Mouse (Mus musculus): Measurements from ENCODE around the gene Rreb1. TPM values are rescaled to one million over a fixed set of nuclear protein-coding genes. Genes with fewer than 3 reads are reported as not detected.
A peak's percentile ranks its signal among the peaks of the same experiment; 100 is the strongest.

The Rreb1 gene
- polyA plus RNA-seq, 1 experiment from 2014 or later: 5.3 TPM

GRCm38 (mm10) chr13:37958498-37959238 is 180.5 kb downstream of the Rreb1 start:
- no peaks in the 10 kb centered on the region for H3K36me3 ChIP-seq (replicated peaks)
- WGBS: 89% methylated on average over 18 of the region's 18 CpGs

GRCm38 (mm10) chr13:37959239-37959907 is 181.2 kb downstream of the Rreb1 start:
- WGBS: 77% methylated on average over 15 of the region's 15 CpGs
- no peak for ATAC-seq (ENCODE audit: low FRiP score)
- Histone ChIP-seq H3K36me3 (replicated peaks) (no peaks in the 10 kb centered on the region), H3K9ac (no peak overlapping the region), H3K9me3 (0 out of 2 replicates have a peak, but pooled peaks cover 3% of the 10 kb centered on the region), H3K4me2 (no peak overlapping the region), H3K27ac (no peak overlapping the region), H3K27me3 (peaks cover 8% of the 10 kb centered on the region), H3K4me3 (replicated peaks) (no peak overlapping the region), H3K4me1 (peaks cover 8% of the 10 kb centered on the region)

More at GRCm38 (mm10) chr13:37958498-37959238, 180.5 kb downstream of the Rreb1 start:
- no peak overlapping the region for H3K9ac ChIP-seq
- no peak overlapping the region for H3K4me3 ChIP-seq (replicated peaks)
- no peak overlapping the region for H3K4me2 ChIP-seq
- ATAC-seq (ENCODE audit: low FRiP score): no peak
- H3K9me3 ChIP-seq: 0 out of 2 replicates have a peak, but pooled peaks cover 3% of the 10 kb centered on the region
- H3K27me3 ChIP-seq: peaks cover under 1% of the 10 kb centered on the region
- peaks cover 1% of the 10 kb centered on the region for H3K4me1 ChIP-seq
- H3K27ac ChIP-seq: no peak overlapping the region

- WGBS: 89% methylated on average over 7 of the region's 7 CpGs
- peaks cover 14% of the 10 kb centered on the region for H3K4me1 ChIP-seq
- no peak overlapping the region for H3K27ac ChIP-seq
- no peak for ATAC-seq (ENCODE audit: low FRiP score)
- H3K27me3 ChIP-seq: peaks cover 13% of the 10 kb centered on the region
- H3K9me3 ChIP-seq: 0 out of 2 replicates have a peak, but pooled peaks cover 3% of the 10 kb centered on the region
- H3K4me3 ChIP-seq (replicated peaks): no peak overlapping the region
- no peak overlapping the region for H3K9ac ChIP-seq
- H3K4me2 ChIP-seq: no peak overlapping the region
- H3K36me3 ChIP-seq (replicated peaks): no peaks in the 10 kb centered on the region
Observed at GRCm38 (mm10) chr13:37959936-37960335, 181.7 kb downstream of the Rreb1 start.

- peaks cover 14% of the 10 kb centered on the region for H3K27me3 ChIP-seq
- ATAC-seq (ENCODE audit: low FRiP score): no peak
- 90% methylated on average over 9 of the region's 9 CpGs for WGBS
Observed at GRCm38 (mm10) chr13:37962541-37962940, 184.3 kb downstream of the Rreb1 start.

GRCm38 (mm10) chr13:37963354-37964007 is 185.3 kb downstream of the Rreb1 start:
- Histone ChIP-seq H3K4me3 (replicated peaks) (peak overlapping the region; percentile 32), H3K4me1 (peaks cover 29% of the 10 kb centered on the region), H3K27me3 (peaks cover 14% of the 10 kb centered on the region), H3K36me3 (replicated peaks) (no peaks in the 10 kb centered on the region), H3K27ac (no peak overlapping the region), H3K9me3 (0 out of 2 replicates have a peak, but pooled peaks cover 3% of the 10 kb centered on the region), H3K4me2 (peak overlapping the region; percentile 50), H3K9ac (peak overlapping the region; percentile 3)
- WGBS: under 1% methylated on average over 12 of the region's 12 CpGs
- ATAC-seq (ENCODE audit: low FRiP score): peak; percentile 40; the same call in 1 of the 2 replicates

More at GRCm38 (mm10) chr13:37962541-37962940, 184.3 kb downstream of the Rreb1 start:
- Histone ChIP-seq H3K9ac (no peak overlapping the region), H3K27ac (no peak overlapping the region), H3K4me3 (replicated peaks) (no peak overlapping the region), H3K9me3 (0 out of 2 replicates have a peak, but pooled peaks cover 3% of the 10 kb centered on the region), H3K4me1 (peaks cover 29% of the 10 kb centered on the region), H3K36me3 (replicated peaks) (no peaks in the 10 kb centered on the region), H3K4me2 (no peak overlapping the region)

GRCm38 (mm10) chr13:37964128-37965087 is 186.2 kb downstream of the Rreb1 start:
- H3K27ac ChIP-seq: no peak overlapping the region
- peak overlapping the region; percentile 3 for H3K9ac ChIP-seq
- peak overlapping the region; percentile 32 for H3K4me3 ChIP-seq (replicated peaks)
- peaks cover 14% of the 10 kb centered on the region for H3K27me3 ChIP-seq
- H3K9me3 ChIP-seq: no peaks in the 10 kb centered on the region
- ATAC-seq (ENCODE audit: low FRiP score): no peak
- no peaks in the 10 kb centered on the region for H3K36me3 ChIP-seq (replicated peaks)
- peak overlapping the region; percentile 50 for H3K4me2 ChIP-seq
- 33% methylated on average over 20 of the region's 20 CpGs for WGBS
- H3K4me1 ChIP-seq: peaks cover 29% of the 10 kb centered on the region

- H3K36me3 ChIP-seq (replicated peaks): no peaks in the 10 kb centered on the region
- no peak overlapping the region for H3K27ac ChIP-seq
- H3K9ac ChIP-seq: no peak overlapping the region
- peaks cover 29% of the 10 kb centered on the region for H3K4me1 ChIP-seq
- H3K4me3 ChIP-seq (replicated peaks): no peak overlapping the region
- H3K27me3 ChIP-seq: peaks cover 14% of the 10 kb centered on the region
- no peaks in the 10 kb centered on the region for H3K9me3 ChIP-seq
- 32% methylated on average over 17 of the region's 17 CpGs for WGBS
- ATAC-seq (ENCODE audit: low FRiP score): no peak
- no peak overlapping the region for H3K4me2 ChIP-seq
Observed at GRCm38 (mm10) chr13:37965126-37965914, 187.1 kb downstream of the Rreb1 start.

- no peak for ATAC-seq (ENCODE audit: low FRiP score)
- peaks cover 29% of the 10 kb centered on the region for H3K4me1 ChIP-seq
- H3K27me3 ChIP-seq: peaks cover 14% of the 10 kb centered on the region
- H3K36me3 ChIP-seq (replicated peaks): no peaks in the 10 kb centered on the region
- H3K4me2 ChIP-seq: no peak overlapping the region
- 0 out of 2 replicates have a peak overlapping the region, but pooled peaks have one; percentile 5 for H3K27ac ChIP-seq
- H3K4me3 ChIP-seq (replicated peaks): no peak overlapping the region
- H3K9ac ChIP-seq: no peak overlapping the region
- no peaks in the 10 kb centered on the region for H3K9me3 ChIP-seq
- 78% methylated on average over 15 of the region's 15 CpGs for WGBS
Observed at GRCm38 (mm10) chr13:37966256-37967051, 188.3 kb downstream of the Rreb1 start.

GRCm38 (mm10) chr13:37967052-37967437 is 188.8 kb downstream of the Rreb1 start:
- Histone ChIP-seq H3K27me3 (peaks cover 14% of the 10 kb centered on the region), H3K9me3 (no peaks in the 10 kb centered on the region), H3K27ac (0 out of 2 replicates have a peak overlapping the region, but pooled peaks have one; percentile 5), H3K4me3 (replicated peaks) (no peak overlapping the region), H3K9ac (no peak overlapping the region), H3K4me2 (no peak overlapping the region), H3K4me1 (peaks cover 29% of the 10 kb centered on the region), H3K36me3 (replicated peaks) (0 out of 2 replicates have a peak, but pooled peaks cover 5% of the 10 kb centered on the region)
- 60% methylated on average over 12 of the region's 12 CpGs for WGBS
- ATAC-seq (ENCODE audit: low FRiP score): no peak

- peaks cover 14% of the 10 kb centered on the region for H3K27me3 ChIP-seq
- no peak for ATAC-seq (ENCODE audit: low FRiP score)
- no peak overlapping the region for H3K4me3 ChIP-seq (replicated peaks)
- H3K9ac ChIP-seq: no peak overlapping the region
- 61% methylated on average over 10 of the region's 10 CpGs for WGBS
- 0 out of 2 replicates have a peak overlapping the region, but pooled peaks have one; percentile 31 for H3K27ac ChIP-seq
- H3K4me2 ChIP-seq: no peak overlapping the region
- H3K4me1 ChIP-seq: peaks cover 29% of the 10 kb centered on the region
- 0 out of 2 replicates have a peak, but pooled peaks cover 5% of the 10 kb centered on the region for H3K36me3 ChIP-seq (replicated peaks)
- H3K9me3 ChIP-seq: no peaks in the 10 kb centered on the region
Observed at GRCm38 (mm10) chr13:37967565-37967964, 189.4 kb downstream of the Rreb1 start.

Data from forebrain, embryonic 12.5 days (tissue).